In the genomic region with DNA sequence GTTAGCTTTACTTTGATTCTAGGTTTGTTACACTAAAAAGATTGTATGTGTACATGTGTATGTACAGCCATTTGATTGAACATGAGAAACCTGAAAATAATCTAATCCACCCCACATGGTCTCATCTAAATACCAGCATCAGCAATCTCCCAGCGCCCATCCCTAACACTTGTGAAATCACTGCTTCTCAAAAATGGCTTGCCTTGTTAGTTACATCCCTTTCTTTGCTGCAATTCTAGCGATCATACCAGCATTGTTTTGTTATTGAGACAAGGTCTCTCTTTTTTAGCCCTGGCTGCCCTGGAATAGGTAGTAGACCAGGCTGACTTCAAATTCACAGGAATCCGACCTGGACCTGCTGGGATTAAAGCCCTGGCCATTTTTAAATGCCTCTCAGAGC, we compare ENCODE assay signal across 10 mouse cellular contexts. TPM values are rescaled to one million over a fixed set of nuclear protein-coding genes. Genes with fewer than 3 reads are reported as not detected.
DNase-seq lines count a peak whose midpoint lies in the region; ATAC-seq and TF ChIP-seq lines count a peak whose summit lies in the region.
"Had no signal": no experiment of that assay in that cellular context is flagged by ENCODE, and none has a peak within 500 bp of the region (broad histone marks: within the 10 kb centered on the region; RNA-seq: fewer than 3 reads in every experiment).

No protein-coding gene starts in this region.

- peak overlapping the region; percentile 93 for H3K9ac ChIP-seq in heart, embryonic 13.5 days
- H3K9ac ChIP-seq in hindbrain, postnatal 0 days (replicated peaks; ENCODE audit: low read length), result peak overlapping the region; percentile 75
- H3K9ac ChIP-seq in midbrain, embryonic 13.5 days (replicated peaks), result peak overlapping the region; percentile 86

- no peaks in the 10 kb centered on the region for H3K27me3 ChIP-seq in heart, embryonic 13.5 days (replicated peaks)
- H3K27me3 ChIP-seq in hindbrain, postnatal 0 days (ENCODE audit: insufficient read depth, low read length), result no peaks in the 10 kb centered on the region
- no peaks in the 10 kb centered on the region for H3K27me3 ChIP-seq in midbrain, embryonic 13.5 days
- H3K27me3 ChIP-seq: Patski had no signal

- intact Hi-C loops in heart, postnatal 14 days (cut with DNase I), result no loop called here

- TF ChIP-seq CTCF in hindbrain, postnatal 0 days (IDR thresholded peaks at IDR 0.05; ENCODE audit: low read depth), result no peak

- H3K4me3 ChIP-seq in heart, embryonic 13.5 days, result peak overlapping the region; percentile 100
- peak overlapping the region; percentile 70 for H3K4me3 ChIP-seq in brown adipose tissue, adult 24 weeks (ENCODE audit: insufficient read depth, low read depth, low read length)
- peak overlapping the region; percentile 98 for H3K4me3 ChIP-seq in hindbrain, postnatal 0 days (ENCODE audit: low read length)
- H3K4me3 ChIP-seq in midbrain, embryonic 13.5 days (replicated peaks), result peak overlapping the region; percentile 81

- H3K4me1 ChIP-seq in heart, embryonic 13.5 days, result peaks cover 35% of the 10 kb centered on the region
- H3K4me1 ChIP-seq in brown adipose tissue, adult 24 weeks (ENCODE audit: control insufficient read depth, insufficient read depth, insufficient read length, low read length), result no peaks in the 10 kb centered on the region
- peaks cover 5% of the 10 kb centered on the region; the same call in 1 of the 2 replicates for H3K4me1 ChIP-seq in hindbrain, postnatal 0 days (ENCODE audit: insufficient read depth, low read length)
- H3K4me1 ChIP-seq in midbrain, embryonic 13.5 days (replicated peaks), result peaks cover 34% of the 10 kb centered on the region

- H3K9me3 ChIP-seq in heart, embryonic 13.5 days, result no peaks in the 10 kb centered on the region
- no peaks in the 10 kb centered on the region for H3K9me3 ChIP-seq in hindbrain, postnatal 0 days (ENCODE audit: low read length)
- no peaks in the 10 kb centered on the region for H3K9me3 ChIP-seq in midbrain, embryonic 13.5 days

- H3K4me2 ChIP-seq in heart, embryonic 13.5 days, result peak overlapping the region; percentile 78
- peak overlapping the region; percentile 61 for H3K4me2 ChIP-seq in hindbrain, postnatal 0 days (ENCODE audit: low read depth, low read length)
- peak overlapping the region; percentile 58 for H3K4me2 ChIP-seq in midbrain, embryonic 13.5 days (replicated peaks)

- 13% methylated on average over 3 of the region's 3 CpGs for WGBS in heart, embryonic 13.5 days
- 10% methylated on average over 3 of the region's 3 CpGs for WGBS in hindbrain, postnatal 0 days
- WGBS in midbrain, embryonic 13.5 days, result 2% methylated on average over 3 of the region's 3 CpGs

- H3K36me3 ChIP-seq in heart, embryonic 13.5 days, result peaks cover 29% of the 10 kb centered on the region
- peaks cover 14% of the 10 kb centered on the region for H3K36me3 ChIP-seq in hindbrain, postnatal 0 days (ENCODE audit: insufficient read depth, low read length)
- peaks cover 20% of the 10 kb centered on the region for H3K36me3 ChIP-seq in midbrain, embryonic 13.5 days

- no peak for ATAC-seq in heart, embryonic 13.5 days (ENCODE audit: extremely low read depth, insufficient number of reproducible peaks, low FRiP score, low TSS enrichment)
- no peak for ATAC-seq in hindbrain, postnatal 0 days
- ATAC-seq in midbrain, embryonic 13.5 days, result no peak

- H3K27ac ChIP-seq in heart, embryonic 13.5 days (replicated peaks), result peak overlapping the region; percentile 99
- peak overlapping the region; percentile 97 for H3K27ac ChIP-seq in brown adipose tissue, adult 24 weeks (replicated peaks; ENCODE audit: low read depth, low read length)
- peak overlapping the region; percentile 99 for H3K27ac ChIP-seq in hindbrain, postnatal 0 days
- H3K27ac ChIP-seq in midbrain, embryonic 13.5 days, result peak overlapping the region; percentile 100

- DNase-seq in heart, postnatal 14 days, result no peak
- no peak for DNase-seq in hindbrain, postnatal 0 days (ENCODE audit: low spot score)
- DNase-seq in gastrocnemius, adult 8-10 months (ENCODE audit: low spot score in 2 of 2), result no peak
- DNase-seq in cerebellum, adult 9-10 months, result no peak
- DNase-seq in ovary, postnatal 14 days (ENCODE audit: low spot score), result no peak
- DNase-seq: thymus, postnatal 4 days had no signal

RNA-seq across cellular contexts. Expression of gene Eef1a1, which starts 6.6 kb away (rescaled TPM):
- 3,078 and 3,363 TPM in 2 replicates for polyA plus RNA-seq in heart, embryonic 13.5 days (2015; fragmentation: Nextera tagmentation; extraction: Ambion mirVana)
- total RNA-seq in heart, postnatal 14 days (2021), result 1,000 to 10,000 TPM; 1,986 to 2,287 TPM
- polyA plus RNA-seq in brown adipose tissue, adult 24 weeks (2012; ENCODE audit: insufficient read depth, insufficient read length, missing spikeins), result 3,256 and 3,366 TPM in 2 replicates
- total RNA-seq in hindbrain, postnatal 0 days (2014; rRNA removed), result 5,514 and 5,628 TPM in 2 replicates
- polyA plus RNA-seq in hindbrain, postnatal 0 days (2015; fragmentation: Nextera tagmentation; extraction: Ambion mirVana), result 2,472 and 2,549 TPM in 2 replicates
- polyA plus RNA-seq in midbrain, embryonic 13.5 days (2015; fragmentation: Nextera tagmentation; extraction: Ambion mirVana), result 3,693 and 3,771 TPM in 2 replicates
- 100 to 1,000 TPM; 235 to 456 (median 334) TPM for total RNA-seq in gastrocnemius, adult 8-10 months (2022)

RNA-seq across cellular contexts. Expression of gene Gm17324, which starts 33.8 kb away (rescaled TPM):
- polyA plus RNA-seq in heart, embryonic 13.5 days (2015; fragmentation: Nextera tagmentation; extraction: Ambion mirVana), result 0.51 and 0.71 TPM in 2 replicates
- not detected for total RNA-seq in heart, postnatal 14 days (2021)
- polyA plus RNA-seq in brown adipose tissue, adult 24 weeks (2012; ENCODE audit: insufficient read depth, insufficient read length, missing spikeins), result not detected in 2 replicates
- total RNA-seq in hindbrain, postnatal 0 days (2014; rRNA removed), result 2.5 TPM in 1 of 2 replicates, not detected in the other
- 2.3 and 3.4 TPM in 2 replicates for polyA plus RNA-seq in hindbrain, postnatal 0 days (2015; fragmentation: Nextera tagmentation; extraction: Ambion mirVana)
- polyA plus RNA-seq in midbrain, embryonic 13.5 days (2015; fragmentation: Nextera tagmentation; extraction: Ambion mirVana), result 0.58 and 1.0 TPM in 2 replicates
- not detected for total RNA-seq in gastrocnemius, adult 8-10 months (2022)
- polyA plus RNA-seq: Patski had no signal

RNA-seq across cellular contexts. Expression of gene Mto1, which starts 34.4 kb away (rescaled TPM):
- 26.4 and 29.5 TPM in 2 replicates for polyA plus RNA-seq in heart, embryonic 13.5 days (2015; fragmentation: Nextera tagmentation; extraction: Ambion mirVana)
- 10 to 100 TPM; 20.6 to 23.5 TPM for total RNA-seq in heart, postnatal 14 days (2021)
- polyA plus RNA-seq in brown adipose tissue, adult 24 weeks (2012; ENCODE audit: insufficient read depth, insufficient read length, missing spikeins), result 42.2 and 44.6 TPM in 2 replicates
- 25.7 and 36.3 TPM in 2 replicates for total RNA-seq in hindbrain, postnatal 0 days (2014; rRNA removed)
- 20.9 and 22.0 TPM in 2 replicates for polyA plus RNA-seq in hindbrain, postnatal 0 days (2015; fragmentation: Nextera tagmentation; extraction: Ambion mirVana)
- polyA plus RNA-seq in midbrain, embryonic 13.5 days (2015; fragmentation: Nextera tagmentation; extraction: Ambion mirVana), result 25.4 and 26.3 TPM in 2 replicates
- total RNA-seq in gastrocnemius, adult 8-10 months (2022), result 10 to 100 TPM; 16.4 to 19.4 (median 18.0) TPM

RNA-seq across cellular contexts. Expression of gene Cgas, which starts 39.3 kb away (rescaled TPM):
- 0.64 and 0.76 TPM in 2 replicates for polyA plus RNA-seq in heart, embryonic 13.5 days (2015; fragmentation: Nextera tagmentation; extraction: Ambion mirVana)
- under 1 TPM; 0.45 to 0.68 TPM for total RNA-seq in heart, postnatal 14 days (2021)
- polyA plus RNA-seq in brown adipose tissue, adult 24 weeks (2012; ENCODE audit: insufficient read depth, insufficient read length, missing spikeins), result 0.32 and 0.67 TPM in 2 replicates
- 0.61 and 0.63 TPM in 2 replicates for total RNA-seq in hindbrain, postnatal 0 days (2014; rRNA removed)
- polyA plus RNA-seq in hindbrain, postnatal 0 days (2015; fragmentation: Nextera tagmentation; extraction: Ambion mirVana), result 0.71 and 0.88 TPM in 2 replicates
- polyA plus RNA-seq in midbrain, embryonic 13.5 days (2015; fragmentation: Nextera tagmentation; extraction: Ambion mirVana), result 0.46 and 0.51 TPM in 2 replicates
- under 1 TPM in 3 of 4 experiments, not detected in 1; 0.11 to 0.17 (median 0.16) TPM for total RNA-seq in gastrocnemius, adult 8-10 months (2022)
